ENCODE assay signal across 20 mouse cellular contexts in the genomic region with DNA sequence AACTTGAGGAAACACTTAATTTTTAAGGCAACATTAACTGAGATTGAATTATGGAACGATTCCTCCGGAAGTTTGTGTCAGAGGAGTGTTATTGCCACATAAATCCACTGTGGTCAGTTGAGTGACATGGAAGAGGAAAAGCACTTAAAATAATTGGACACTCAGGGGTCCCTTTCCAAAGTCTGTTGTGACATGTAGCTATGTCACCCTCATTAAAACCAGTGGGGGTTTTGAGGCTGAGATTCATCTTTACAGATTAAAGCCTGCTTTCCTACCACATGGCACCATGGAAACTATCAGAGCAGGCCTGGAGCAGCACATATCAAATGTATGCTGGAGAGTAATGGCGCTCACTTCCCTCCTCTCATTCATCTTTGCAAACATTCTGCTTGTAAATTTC. TPM values are rescaled to one million over a fixed set of nuclear protein-coding genes. Genes with fewer than 3 reads are reported as not detected.
DNase-seq lines count a peak whose midpoint lies in the region; ATAC-seq and TF ChIP-seq lines count a peak whose summit lies in the region.
"Had no signal": no experiment of that assay in that cellular context is flagged by ENCODE, and none has a peak within 500 bp of the region (broad histone marks: within the 10 kb centered on the region; RNA-seq: fewer than 3 reads in every experiment).

No protein-coding gene starts in this region.

- no peaks in the 10 kb centered on the region for H3K4me1 ChIP-seq in kidney, embryonic 16.5 days (ENCODE audit: insufficient read depth, low read length)
- H3K4me1 ChIP-seq: liver, embryonic 13.5 days had no signal

- peak; percentile 33 for DNase-seq in embryo, embryonic 10.5 days (ENCODE audit: low spot score)
- DNase-seq in embryo, embryonic 9.5 days (ENCODE audit: extremely low spot score): no peak
- DNase-seq in kidney, postnatal 25 days: no peak
- peak; percentile 70 for DNase-seq in brain, embryonic 14.5 days (ENCODE audit: low read depth)
- DNase-seq in hindlimb bud, embryonic 11.5 days (ENCODE audit: extremely low spot score, low read depth, low spot score): peak; percentile 70
- DNase-seq in left cerebral cortex, adult 8-10 months (ENCODE audit: low spot score in 2 of 2): no peak
- DNase-seq: cerebellum, adult 9-11 months; heart, adult 18-20 months; heart, postnatal 4 days; left cerebral cortex, postnatal 4 days; liver, embryonic 13.5 days; lung, postnatal 10 days; right cerebral cortex, adult 18-20 months; thymus, postnatal 4 days had no signal

- H3K9me3 ChIP-seq in kidney, embryonic 16.5 days (ENCODE audit: low read length): no peaks in the 10 kb centered on the region
- H3K9me3 ChIP-seq: G1E; liver, embryonic 13.5 days had no signal

- no peak overlapping the region for H3K4me2 ChIP-seq in kidney, embryonic 16.5 days (replicated peaks; ENCODE audit: low read depth, low read length)
- H3K4me2 ChIP-seq: liver, embryonic 13.5 days had no signal

- no peak overlapping the region for H3K4me3 ChIP-seq in kidney, embryonic 16.5 days (ENCODE audit: low read length)
- H3K4me3 ChIP-seq: erythroblast, embryonic 14.5 days; liver, embryonic 13.5 days had no signal

- no peaks in the 10 kb centered on the region for H3K27me3 ChIP-seq in kidney, embryonic 16.5 days (ENCODE audit: insufficient read depth, low read length)
- H3K27me3 ChIP-seq: liver, embryonic 13.5 days had no signal

- no peak overlapping the region for H3K27ac ChIP-seq in kidney, embryonic 16.5 days (ENCODE audit: low read length)
- H3K27ac ChIP-seq: liver, embryonic 13.5 days had no signal

- TF ChIP-seq CTCF in brain, embryonic 14.5 days (IDR thresholded peaks at IDR 0.05; ENCODE audit: borderline replicate concordance, extremely low read depth, insufficient read depth, insufficient read length): no peak

- no peak overlapping the region for H3K9ac ChIP-seq in kidney, embryonic 16.5 days (replicated peaks; ENCODE audit: low read length)
- H3K9ac ChIP-seq: liver, embryonic 13.5 days had no signal

- 19% methylated on average over 3 of the region's 3 CpGs for WGBS in kidney, embryonic 16.5 days

- TF ChIP-seq POLR2A in brain, embryonic 14.5 days (IDR thresholded peaks at IDR 0.05; ENCODE audit: borderline replicate concordance, extremely low read depth, insufficient read depth, insufficient read length, poor library complexity, severe bottlenecking): no peak

- peak; percentile 67; the same call in 1 of the 2 replicates for ATAC-seq in kidney, embryonic 16.5 days (ENCODE audit: low FRiP score, low TSS enrichment)
- ATAC-seq in erythroid progenitor cell, adult 5-6 weeks (replicated peaks; ENCODE audit: low FRiP score, poor library complexity, severe bottlenecking): no peak
- ATAC-seq: CD4-positive, CD25-positive, alpha-beta regulatory T cell, adult 4 months had no signal

- no peaks in the 10 kb centered on the region for H3K36me3 ChIP-seq in kidney, embryonic 16.5 days (ENCODE audit: insufficient read depth, low read length)
- H3K36me3 ChIP-seq: G1E; liver, embryonic 13.5 days had no signal

RNA-seq across cellular contexts. Expression of a gene that starts 31.2 kb away (rescaled TPM):
- 0.40 and 0.57 TPM in 2 replicates for polyA plus RNA-seq in kidney, embryonic 16.5 days (2015; fragmentation: Nextera tagmentation; extraction: Ambion mirVana)
- 0.16 and 0.25 TPM in 2 replicates for polyA plus RNA-seq in brain, embryonic 14.5 days (2012; rRNA removed)
- total RNA-seq in left cerebral cortex, adult 8-10 months (2022): 1 to 10 TPM; 4.4 to 6.1 (median 5.7) TPM
- 1.3 TPM in 1 of 2 replicates, not detected in the other for total RNA-seq in erythroid progenitor cell, adult 5-6 weeks (2015; ENCODE audit: low replicate concordance)
- total RNA-seq in erythroid progenitor cell, adult 5-6 weeks (2017; ENCODE audit: low replicate concordance): not detected in 2 replicates
- total RNA-seq: neutrophil, adult 5-6 weeks had no signal
- polyA plus RNA-seq: erythroblast, embryonic 14.5 days had no signal

Comparison
In these comparisons a context has a peak if more than half of its experiments do, and no peak if none do; other contexts are left out.
1. DNase-seq: peak in embryo, embryonic 10.5 days (single experiment), brain, embryonic 14.5 days (single experiment) and hindlimb bud, embryonic 11.5 days (single experiment); none in embryo, embryonic 9.5 days (single experiment), kidney, postnatal 25 days (0 of 2) and left cerebral cortex, adult 8-10 months (0 of 2).